Mouse (Mus musculus) CD4-positive, CD25-positive, alpha-beta regulatory T cell, adult 9 weeks (primary cell): Measurements from ENCODE around the gene Fam20a. TPM values are rescaled to one million over a fixed set of nuclear protein-coding genes. Genes with fewer than 3 reads are reported as not detected.

Source experiments
- polyA plus RNA-seq: library from polyadenylated mRNA; unstranded; fragments of 100-300 nt; shearing (Covaris generic); gene quantifications from one replicate; pipeline ENCODE4 v1.2.1, GENCODE M21; 2017

Fam20a gene
- polyA plus RNA-seq, result 1.4 TPM

DNA sequence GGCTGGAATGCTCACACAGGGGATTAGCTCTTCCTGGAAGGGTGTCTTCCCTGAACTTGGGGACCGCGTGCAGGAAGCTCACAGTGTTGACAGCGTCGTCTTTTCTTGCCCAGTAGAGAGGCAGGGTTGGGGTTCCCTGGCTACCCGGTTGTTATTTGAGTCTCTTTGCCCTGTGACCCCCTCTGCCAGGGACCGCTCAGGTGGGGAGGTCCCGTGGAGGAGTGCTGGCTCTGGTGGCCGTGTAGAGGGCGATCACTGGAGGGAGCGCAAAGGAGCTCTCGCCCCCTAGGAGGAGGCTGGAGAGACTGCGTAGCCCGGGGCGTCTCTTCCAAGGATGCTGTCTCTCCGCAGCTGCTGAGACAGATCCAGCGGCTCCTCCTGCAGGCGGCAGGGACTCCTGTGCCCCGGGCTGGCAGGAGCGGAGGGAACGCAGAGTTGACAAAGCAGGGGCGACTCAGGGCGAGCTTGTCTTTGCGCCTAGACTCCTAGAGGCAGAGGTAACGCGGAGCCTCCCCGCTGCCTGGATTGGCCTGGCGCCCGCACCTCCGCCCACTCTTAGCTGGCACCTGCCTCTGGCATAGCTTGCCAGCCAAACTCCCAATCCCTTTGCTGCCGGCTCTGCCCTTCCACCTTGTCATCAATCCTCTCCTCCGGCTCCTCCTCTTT is at the start of gene Fam20a:
TSS of gene Fam20a (minus strand) at position 499 of the 666 bp plus-strand sequence.

GRCm38 (mm10) chr11:109649206-109649605 is 72.9 kb downstream of the Fam20a start, which contains the start of gene Prkar1a:
Prkar1a (plus strand) TSS chr11:109649405.

Other genes starting within 250 kb of the Fam20a start
- gene Arsg, start 248.9 kb downstream of the Fam20a start, polyA plus RNA-seq, result 3.6 TPM
- 18.3 TPM for gene Slc16a6, start 248.7 kb downstream of the Fam20a start, polyA plus RNA-seq
- gene Wipi1, start 110.3 kb downstream of the Fam20a start, polyA plus RNA-seq, result 0.22 TPM
- 438 TPM for gene Prkar1a, start 72.9 kb downstream of the Fam20a start, polyA plus RNA-seq
- gene 1700012B07Rik, start 105.8 kb upstream of the Fam20a start, polyA plus RNA-seq, result 0.32 TPM